Comparison of ENCODE assay signal across 13 mouse cellular contexts in the genomic region with DNA sequence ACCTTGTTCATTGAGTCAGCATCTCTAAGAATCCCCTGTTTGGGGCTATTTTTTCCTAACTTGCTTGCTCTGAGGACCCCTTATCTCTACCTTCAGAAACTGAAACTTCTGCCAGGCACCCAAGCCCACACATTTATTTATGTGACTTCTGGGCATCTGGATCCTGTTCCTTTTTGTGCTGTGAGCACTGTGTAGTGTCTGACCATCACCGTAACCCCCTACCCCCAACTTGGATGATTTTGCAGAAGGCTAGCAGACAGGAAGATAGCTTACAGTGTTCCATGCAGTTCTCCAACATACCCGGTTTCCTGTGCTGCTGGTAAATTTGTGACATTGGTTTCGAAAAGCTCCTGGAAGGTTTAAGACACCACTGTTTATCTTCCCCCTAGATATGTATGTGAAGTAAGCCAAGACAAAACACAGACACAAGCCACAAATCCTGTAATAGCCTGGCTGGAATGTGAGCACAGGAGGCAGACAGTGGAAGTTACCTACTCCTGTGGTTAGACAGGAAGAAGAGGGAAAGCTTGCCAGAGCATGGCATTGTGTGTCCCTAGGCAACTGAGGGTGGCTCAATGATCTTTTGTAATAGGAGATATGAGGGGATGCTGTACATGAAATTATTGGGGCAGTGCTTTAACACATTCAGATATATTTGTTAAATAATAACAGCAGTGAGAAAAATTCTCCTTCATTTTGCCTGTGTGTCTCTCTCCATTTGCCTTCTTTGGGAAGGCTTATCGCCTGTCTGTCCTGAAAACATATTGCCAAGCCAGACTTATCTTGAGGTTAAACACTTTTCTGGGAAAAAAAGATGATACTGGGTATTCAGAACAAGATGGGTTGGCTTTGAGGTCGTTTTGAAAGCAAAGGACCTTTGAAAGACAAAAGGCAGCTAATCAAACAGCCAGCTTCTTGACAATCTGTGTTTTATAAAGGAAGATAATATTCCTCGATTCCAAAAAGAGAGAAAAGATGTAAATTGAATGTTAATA. TPM values are rescaled to one million over a fixed set of nuclear protein-coding genes. Genes with fewer than 3 reads are reported as not detected.
DNase-seq lines count a peak whose midpoint lies in the region; ATAC-seq and TF ChIP-seq lines count a peak whose summit lies in the region.
"Had no signal": no experiment of that assay in that cellular context is flagged by ENCODE, and none has a peak within 500 bp of the region (broad histone marks: within the 10 kb centered on the region; RNA-seq: fewer than 3 reads in every experiment).

No protein-coding gene starts in this region.

- peak overlapping the region; percentile 7; the same call in 1 of the 2 replicates for H3K9ac ChIP-seq in heart, embryonic 16.5 days (ENCODE audit: low read length)
- H3K9ac ChIP-seq in forebrain, embryonic 14.5 days (ENCODE audit: low read length) = no peak overlapping the region
- H3K9ac ChIP-seq: forebrain, embryonic 12.5 days; neural tube, embryonic 12.5 days had no signal

- H3K9me3 ChIP-seq in heart, embryonic 16.5 days (replicated peaks; ENCODE audit: control insufficient read depth, low read length) = no peaks in the 10 kb centered on the region
- H3K9me3 ChIP-seq in G1E (replicated peaks) = no peaks in the 10 kb centered on the region
- H3K9me3 ChIP-seq in forebrain, embryonic 14.5 days (replicated peaks; ENCODE audit: control insufficient read depth, low read length) = no peaks in the 10 kb centered on the region
- H3K9me3 ChIP-seq: forebrain, embryonic 12.5 days; neural tube, embryonic 12.5 days had no signal

- H3K27me3 ChIP-seq in heart, embryonic 16.5 days (ENCODE audit: control insufficient read depth, insufficient read depth, low read length) = no peaks in the 10 kb centered on the region
- H3K27me3 ChIP-seq in G1E (ENCODE audit: insufficient read depth, low read length) = no peaks in the 10 kb centered on the region
- no peaks in the 10 kb centered on the region for H3K27me3 ChIP-seq in kidney, adult 2 months (replicated peaks; ENCODE audit: control insufficient read depth, insufficient read depth, low read length)
- no peaks in the 10 kb centered on the region for H3K27me3 ChIP-seq in forebrain, embryonic 14.5 days (replicated peaks; ENCODE audit: control insufficient read depth, insufficient read depth, low read length)
- H3K27me3 ChIP-seq: forebrain, embryonic 12.5 days; neural tube, embryonic 12.5 days had no signal

- peak overlapping the region; percentile 78 for H3K27ac ChIP-seq in heart, embryonic 16.5 days (ENCODE audit: low read length)
- H3K27ac ChIP-seq in kidney, adult 2 months (ENCODE audit: insufficient read depth, low read depth, low read length) = no peak overlapping the region
- H3K27ac ChIP-seq in forebrain, embryonic 14.5 days (ENCODE audit: low read depth, low read length) = no peak overlapping the region
- H3K27ac ChIP-seq: forebrain, embryonic 12.5 days; neural tube, embryonic 12.5 days had no signal

- TF ChIP-seq POLR2A in kidney, adult 2 months (IDR thresholded peaks at IDR 0.05; ENCODE audit: low read depth, low read length) = no peak

- H3K4me3 ChIP-seq in heart, embryonic 16.5 days (ENCODE audit: low read length) = no peak overlapping the region; the same call in 1 of the 2 replicates
- peak overlapping the region; percentile 50; the same call in 1 of the 2 replicates for H3K4me3 ChIP-seq in G1E (ENCODE audit: low read depth, low read length)
- H3K4me3 ChIP-seq in kidney, adult 2 months (ENCODE audit: insufficient read depth, low read depth, low read length) = no peak overlapping the region
- no peak overlapping the region for H3K4me3 ChIP-seq in forebrain, embryonic 14.5 days (ENCODE audit: low read depth, low read length)
- H3K4me3 ChIP-seq: forebrain, embryonic 12.5 days; neural tube, embryonic 12.5 days had no signal

- TF ChIP-seq CTCF in G1E (IDR thresholded peaks at IDR 0.05; ENCODE audit: low read depth, low read length) = no peak
- no peak for TF ChIP-seq CTCF in kidney, adult 2 months (conservative IDR thresholded peaks at IDR 0.05; ENCODE audit: insufficient read depth, insufficient read length, low read depth, low read length)

- H3K4me1 ChIP-seq in heart, embryonic 16.5 days (ENCODE audit: control insufficient read depth, insufficient read depth, low read length) = peaks cover 33% of the 10 kb centered on the region
- peaks cover 61% of the 10 kb centered on the region for H3K4me1 ChIP-seq in G1E (ENCODE audit: insufficient read depth, low read depth, low read length)
- no peaks in the 10 kb centered on the region for H3K4me1 ChIP-seq in kidney, adult 2 months (ENCODE audit: control insufficient read depth, insufficient read depth, low read length)
- no peaks in the 10 kb centered on the region for H3K4me1 ChIP-seq in forebrain, embryonic 14.5 days (ENCODE audit: control insufficient read depth, insufficient read depth, low read length)
- H3K4me1 ChIP-seq: neural tube, embryonic 12.5 days had no signal

- peak overlapping the region; percentile 20 for H3K4me2 ChIP-seq in heart, embryonic 16.5 days (ENCODE audit: low read depth, low read length)
- no peak overlapping the region for H3K4me2 ChIP-seq in forebrain, embryonic 14.5 days (ENCODE audit: low read length)
- H3K4me2 ChIP-seq: forebrain, embryonic 12.5 days; neural tube, embryonic 12.5 days had no signal

- ATAC-seq in heart, embryonic 16.5 days (replicated peaks; ENCODE audit: extremely low read depth, insufficient read depth, low FRiP score) = no peak; the same call in 1 of the 2 replicates
- ATAC-seq in G1E (ENCODE audit: extremely low read depth, insufficient number of reproducible peaks, low FRiP score, poor library complexity, severe bottlenecking) = peak; percentile 38
- peak; percentile 81 for ATAC-seq in granulocyte monocyte progenitor cell, adult 5-6 weeks (replicated peaks; ENCODE audit: poor library complexity, severe bottlenecking)
- no peak for ATAC-seq in forebrain, embryonic 14.5 days

- 24% methylated on average over 6 of the region's 6 CpGs for whole genome bisulfite sequencing in heart, embryonic 16.5 days
- WGBS in kidney, adult 2 months = 62% methylated on average over 6 of the region's 6 CpGs
- 65% methylated on average over 6 of the region's 6 CpGs for WGBS in forebrain, embryonic 14.5 days

- H3K36me3 ChIP-seq in heart, embryonic 16.5 days (ENCODE audit: control insufficient read depth, insufficient read depth) = no peaks in the 10 kb centered on the region
- peaks cover 6% of the 10 kb centered on the region for H3K36me3 ChIP-seq in G1E (replicated peaks)
- no peaks in the 10 kb centered on the region for H3K36me3 ChIP-seq in kidney, adult 2 months (ENCODE audit: control insufficient read depth, insufficient read depth, low read length)
- no peaks in the 10 kb centered on the region for H3K36me3 ChIP-seq in forebrain, embryonic 14.5 days (ENCODE audit: control insufficient read depth, insufficient read depth, low read length)
- H3K36me3 ChIP-seq: forebrain, embryonic 12.5 days; neural tube, embryonic 12.5 days had no signal

- no peak for DNase-seq in heart, postnatal 4 days
- DNase-seq in 3134 (ENCODE audit: extremely low read depth, insufficient read length, low spot score) = peak; percentile 23
- DNase-seq in G1E (ENCODE audit: low spot score) = no peak
- DNase-seq in kidney, adult 9 months = no peak
- DNase-seq in kidney, adult 2 months = no peak
- no peak for DNase-seq in forebrain, embryonic 14.5 days (ENCODE audit: low spot score)
- DNase-seq: gastrocnemius, postnatal 36 days; kidney, adult 11 months; lung, postnatal 4 days had no signal

RNA-seq across cellular contexts. Expression of gene Pcdh7, which starts 42.6 kb away (rescaled TPM):
- polyA plus RNA-seq in heart, embryonic 16.5 days (2015; fragmentation: Nextera tagmentation; extraction: Ambion mirVana) = 22.7 and 22.8 TPM in 2 replicates
- 100 to 1,000 TPM; 148 to 160 TPM for total RNA-seq in heart, postnatal 4 days (2021)
- total RNA-seq in G1E (2014; fragmentation: Nextera tagmentation) = 116 and 127 TPM in 2 replicates
- 59.4 and 61.2 TPM in 2 replicates for total RNA-seq in G1E (2017)
- polyA plus RNA-seq in G1E (2012) = 18.5 and 22.3 TPM in 2 replicates
- total RNA-seq in granulocyte monocyte progenitor cell, adult 5-6 weeks (2014; fragmentation: Nextera tagmentation) = 1.1 and 2.2 TPM in 2 replicates
- total RNA-seq in granulocyte monocyte progenitor cell, adult 5-6 weeks (2017) = 0.93 and 1.2 TPM in 2 replicates
- polyA plus RNA-seq in kidney, adult 2 months (2012; rRNA removed) = 7.1 and 7.6 TPM in 2 replicates
- polyA plus RNA-seq in forebrain, embryonic 14.5 days (2014; fragmentation: Nextera tagmentation; extraction: Ambion mirVana) = 8.3 and 10.7 TPM in 2 replicates

Comparison
In these comparisons a context has a peak if more than half of its experiments do, and no peak if none do; other contexts are left out.
1. ATAC-seq: peak in G1E (single experiment) and granulocyte monocyte progenitor cell, adult 5-6 weeks (single experiment); none in heart, embryonic 16.5 days (single experiment) and forebrain, embryonic 14.5 days (single experiment).